Mouse (Mus musculus) forebrain, postnatal 0 days (tissue): ENCODE measurements around the gene Mrpl49. TPM values are rescaled to one million over a fixed set of nuclear protein-coding genes. Genes with fewer than 3 reads are reported as not detected.

Source experiments
- ATAC-seq: fragments of 200-750 bp; cut with Nextera tagmentation; 2 replicates; pipeline ENCODE4 v1.8.0; 2017; ENCODE audit warnings: mild to moderate bottlenecking, moderate library complexity
- DNase-seq: peaks from one replicate; pipeline ENCODE4 v3.0.0-alpha.2; 2015
- H3K27ac ChIP-seq: fragments of 300-500 bp; sonication (generic); 2 replicates; pipeline ENCODE4 v1.5.1; 2014; ENCODE audit warnings: low read depth, mild to moderate bottlenecking, antibody characterized with exemption, low read length, moderate library complexity, mixed read lengths
- H3K27me3 ChIP-seq: fragments of 300-500 bp; sonication (generic); 2 replicates; pipeline ENCODE4 v1.6.1; 2014; ENCODE audit warnings: mild to moderate bottlenecking, low read length, mixed read lengths; ENCODE audit not compliant: insufficient read depth
- H3K36me3 ChIP-seq: fragments of 300-500 bp; sonication (generic); 2 replicates; pipeline ENCODE4 v1.6.1; 2014; ENCODE audit warnings: mild to moderate bottlenecking, moderate library complexity; ENCODE audit not compliant: insufficient read depth
- H3K4me1 ChIP-seq: fragments of 300-500 bp; sonication (generic); 2 replicates; pipeline ENCODE4 v1.6.1; 2014; ENCODE audit warnings: antibody characterized with exemption; ENCODE audit not compliant: insufficient read depth
- H3K4me2 ChIP-seq: fragments of 300-500 bp; sonication (generic); 2 replicates; pipeline ENCODE4 v1.6.1; 2014; ENCODE audit warnings: low read depth, mild to moderate bottlenecking, moderate library complexity
- H3K4me3 ChIP-seq: fragments of 300-500 bp; sonication (generic); 2 replicates; pipeline ENCODE4 v1.5.1; 2014; ENCODE audit warnings: low read depth, low read length, mixed read lengths
- H3K9ac ChIP-seq: fragments of 300-500 bp; sonication (generic); 2 replicates; pipeline ENCODE4 v1.6.1; 2014; ENCODE audit warnings: mild to moderate bottlenecking
- H3K9me3 ChIP-seq: fragments of 300-500 bp; sonication (generic); 2 replicates; pipeline ENCODE4 v1.6.1; 2016; ENCODE audit warnings: low read length
- CTCF ChIP-seq: sonication (generic); IDR thresholded peaks from 2 replicates; pipeline ENCODE4 v1.5.1; 2016; ENCODE audit warnings: antibody characterized with exemption, control low read depth, low read depth
- WGBS: fragments of 180-500 bp; shearing (Covaris S2); extraction: QIAGEN DNeasy Blood & Tissue Kit; methylation state at CpG from one replicate; pipeline ENCODE4 v1.1.7; 2014; 5-methylcytosine and 5-hydroxymethylcytosine counted together
- polyA plus RNA-seq: library from polyadenylated mRNA; unstranded; fragments of >200 nt; fragmentation: Nextera tagmentation; extraction: Ambion mirVana; gene quantifications from 2 replicates; pipeline ENCODE4 v1.2.1, GENCODE M21; 2015
- total RNA-seq: library from RNA; depleted of rRNA; stranded (reverse); fragments of >200 nt; gene quantifications from 2 replicates; pipeline ENCODE4 v1.2.3, GENCODE M21; 2014; rRNA removed

Mrpl49 gene
- 47.1 and 50.8 TPM in 2 replicates for total RNA-seq
- 54.4 and 55.7 TPM in 2 replicates for polyA plus RNA-seq

DNA sequence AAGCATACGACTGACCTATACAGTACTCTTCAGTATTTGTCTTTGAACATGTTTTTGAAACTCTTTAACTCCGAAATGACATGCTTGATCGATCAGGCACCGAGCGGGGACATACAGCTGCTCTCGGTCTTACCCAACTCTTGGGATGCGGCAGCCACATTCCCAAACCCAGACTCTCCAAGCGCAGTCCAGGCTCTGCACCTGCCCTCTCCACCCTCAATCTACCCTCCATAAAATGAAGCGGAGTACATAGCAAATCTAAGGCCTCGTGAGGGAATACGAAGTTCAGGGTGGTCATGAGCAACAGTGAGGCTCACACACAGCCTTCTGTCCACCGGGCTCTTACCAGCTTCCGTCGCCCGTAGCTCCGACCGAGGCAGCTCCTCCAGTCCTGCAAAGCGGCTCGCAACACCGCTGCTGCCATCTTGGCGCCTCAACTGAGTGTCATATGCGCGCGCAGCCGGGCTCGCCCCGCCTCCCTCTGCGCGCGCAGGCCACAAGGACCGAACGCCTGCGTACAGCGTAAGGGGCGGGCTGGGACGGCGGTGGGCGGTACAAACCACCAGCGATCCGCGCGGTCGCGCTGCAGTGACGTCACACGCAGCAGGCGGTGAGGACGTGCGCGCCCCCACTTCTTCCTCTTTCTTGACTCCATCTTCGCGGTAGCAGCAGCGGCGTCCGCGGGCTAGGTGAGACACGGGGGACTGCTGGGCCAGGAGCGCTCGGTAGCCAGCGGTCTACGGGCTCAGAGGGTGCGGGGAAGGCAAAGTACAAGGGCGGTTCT lies at the start of gene Mrpl49, which contains the start of gene Fau:
Mrpl49 (minus strand) TSS at position 473 of the 784 bp plus-strand sequence.
Fau (plus strand) TSS at position 532 of the 784 bp plus-strand sequence.
- WGBS = 3% methylated on average over 62 of the region's 63 CpGs

DNA sequence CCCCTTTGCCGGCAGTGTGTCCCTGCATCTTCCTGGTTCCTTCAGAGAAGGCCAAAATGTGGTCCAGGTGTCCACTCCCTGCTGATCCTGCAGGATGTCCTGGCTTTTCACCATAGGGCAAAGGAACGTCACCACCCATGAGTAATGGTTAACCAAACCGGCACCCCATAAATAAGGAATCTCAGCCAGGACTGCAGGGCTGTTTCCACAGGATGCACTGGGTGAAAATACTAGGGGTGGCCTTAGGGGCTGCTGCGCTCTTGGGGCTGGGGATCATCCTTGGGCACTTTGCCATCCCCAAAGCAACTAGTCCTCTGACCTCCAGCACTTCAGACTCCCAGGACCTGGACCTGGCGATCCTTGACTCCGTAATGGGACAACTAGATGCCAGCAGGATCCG lies 48.0 kb upstream of the Mrpl49 start, which contains the start of gene Naaladl1:
Naaladl1 (plus strand) TSS at position 197 of the 400 bp plus-strand sequence.
- Histone ChIP-seq H3K4me3 (no peak within 1 kb of the TSS), H3K9ac (no peak within 1 kb of the TSS), H3K9me3 (no peaks in the 10 kb centered on the region), H3K36me3 (no peaks in the 10 kb centered on the region), H3K27ac (no peak within 1 kb of the TSS), H3K4me1 (no peaks in the 10 kb centered on the region), H3K4me2 (no peak within 1 kb of the TSS), H3K27me3 (no peaks in the 10 kb centered on the region)
- TF ChIP-seq CTCF = no peak
- DNase-seq = no peak
- ATAC-seq = no peak
- WGBS = 89% methylated on average over 7 of the region's 7 CpGs

More for the DNA sequence above, at the start of gene Mrpl49, which contains the start of gene Fau:
- Histone ChIP-seq H3K9ac (peak within 1 kb of the TSS; percentile 94), H3K4me2 (peak within 1 kb of the TSS; percentile 88), H3K27me3 (no peaks in the 10 kb centered on the region), H3K4me3 (peak within 1 kb of the TSS; percentile 91), H3K9me3 (no peaks in the 10 kb centered on the region), H3K27ac (peak within 1 kb of the TSS; percentile 80), H3K4me1 (peaks cover 8% of the 10 kb centered on the region), H3K36me3 (peaks cover 34% of the 10 kb centered on the region)
- TF ChIP-seq CTCF = no peak
- ATAC-seq (peak; percentile 89), DNase-seq (peak; percentile 100)

DNA sequence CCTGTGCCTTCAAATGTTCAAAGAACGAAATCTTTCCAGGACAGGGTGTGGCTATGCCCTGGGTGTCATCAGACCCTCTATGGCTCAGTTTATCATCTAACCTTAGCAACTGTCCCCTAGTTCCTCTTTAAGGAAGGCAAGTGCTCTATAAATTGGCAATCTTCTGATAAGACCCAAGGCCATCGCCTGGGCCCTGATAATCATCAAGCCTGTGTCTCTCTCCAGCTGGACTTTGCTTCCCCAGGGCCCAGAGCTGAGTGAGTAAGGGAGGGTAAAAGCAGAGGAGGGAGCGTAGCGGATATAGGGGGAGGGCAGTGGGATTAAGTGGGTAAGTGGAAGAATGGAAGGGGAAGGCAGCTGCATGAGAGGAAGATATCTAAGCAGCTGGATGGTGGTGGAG lies 46.9 kb upstream of the Mrpl49 start:
- ATAC-seq = no peak
- Histone ChIP-seq H3K4me3 (no peak overlapping the region), H3K9ac (no peak overlapping the region), H3K27me3 (no peaks in the 10 kb centered on the region), H3K4me2 (no peak overlapping the region), H3K4me1 (no peaks in the 10 kb centered on the region), H3K36me3 (no peaks in the 10 kb centered on the region), H3K27ac (no peak overlapping the region), H3K9me3 (no peaks in the 10 kb centered on the region)
- WGBS = 82% methylated on average over 4 of the region's 4 CpGs
- TF ChIP-seq CTCF = no peak
- no peak for DNase-seq

DNA sequence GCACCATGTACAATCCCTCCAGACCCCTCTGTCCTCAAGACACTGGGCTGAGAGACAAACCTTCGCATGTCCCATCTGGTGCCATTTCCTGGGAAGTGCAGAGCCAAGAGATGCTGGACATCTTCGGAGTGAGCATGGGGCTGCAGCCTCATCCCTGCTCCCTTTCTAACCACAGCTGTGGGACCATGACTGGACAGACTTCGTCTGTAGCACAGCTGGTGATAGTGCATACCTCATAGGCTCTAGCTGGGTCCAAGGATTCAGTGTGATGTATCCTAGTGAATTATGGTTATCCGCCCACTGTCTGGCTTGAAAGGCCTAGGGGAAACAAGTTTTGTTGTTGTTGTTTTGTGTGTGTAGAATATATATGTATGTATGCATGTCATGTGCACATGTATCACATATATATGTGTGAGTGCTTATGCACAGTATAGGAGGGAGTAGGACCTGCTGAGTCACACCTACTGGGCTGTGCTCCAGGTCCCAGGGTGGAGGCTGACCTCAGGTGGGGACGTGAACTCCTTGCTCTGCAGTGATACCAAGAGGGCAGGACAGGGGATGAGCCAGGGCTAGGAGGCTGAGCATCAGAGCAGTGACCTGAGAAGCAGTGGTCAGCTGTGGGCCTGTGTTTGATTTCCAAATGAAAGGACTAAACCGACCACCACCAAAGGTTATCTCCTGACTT lies 44.7 kb upstream of the Mrpl49 start:
- no peaks in the 10 kb centered on the region for H3K27me3 ChIP-seq
- WGBS = 77% methylated on average over 6 of the region's 6 CpGs
- H3K4me2 ChIP-seq = no peak overlapping the region
- no peak for DNase-seq
- H3K36me3 ChIP-seq = no peaks in the 10 kb centered on the region
- no peaks in the 10 kb centered on the region for H3K9me3 ChIP-seq
- no peak for TF ChIP-seq CTCF
- no peak overlapping the region for H3K9ac ChIP-seq
- no peak for ATAC-seq
- no peaks in the 10 kb centered on the region for H3K4me1 ChIP-seq
- H3K4me3 ChIP-seq = no peak overlapping the region
- no peak overlapping the region for H3K27ac ChIP-seq

DNA sequence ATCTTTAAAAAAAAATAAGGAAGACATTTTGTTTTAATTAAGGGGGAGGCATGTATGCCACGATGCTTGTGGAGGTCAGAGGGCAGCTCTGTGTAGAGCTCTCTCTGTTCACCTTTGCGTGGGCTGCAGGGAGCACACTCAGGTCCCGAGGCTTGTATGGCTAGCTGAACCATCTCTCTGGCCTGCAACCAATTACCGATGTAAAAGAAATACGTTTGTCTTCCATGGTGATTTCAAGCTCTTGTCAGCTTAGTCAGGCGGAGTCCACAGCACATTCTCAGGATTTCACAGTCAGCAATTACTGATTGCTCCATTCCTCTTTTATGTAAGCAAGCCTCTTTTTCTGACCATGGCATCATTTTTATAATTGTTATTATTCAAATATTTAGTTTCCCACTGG lies 43.6 kb upstream of the Mrpl49 start:
- H3K4me2 ChIP-seq = no peak overlapping the region
- H3K4me3 ChIP-seq = no peak overlapping the region
- WGBS = 71% methylated on average over 6 of the region's 6 CpGs
- DNase-seq (no peak), ATAC-seq (no peak)
- no peaks in the 10 kb centered on the region for H3K36me3 ChIP-seq
- TF ChIP-seq CTCF = no peak
- H3K27ac ChIP-seq = no peak overlapping the region
- H3K9me3 ChIP-seq = no peaks in the 10 kb centered on the region
- no peak overlapping the region for H3K9ac ChIP-seq
- H3K4me1 ChIP-seq = no peaks in the 10 kb centered on the region
- no peaks in the 10 kb centered on the region for H3K27me3 ChIP-seq

DNA sequence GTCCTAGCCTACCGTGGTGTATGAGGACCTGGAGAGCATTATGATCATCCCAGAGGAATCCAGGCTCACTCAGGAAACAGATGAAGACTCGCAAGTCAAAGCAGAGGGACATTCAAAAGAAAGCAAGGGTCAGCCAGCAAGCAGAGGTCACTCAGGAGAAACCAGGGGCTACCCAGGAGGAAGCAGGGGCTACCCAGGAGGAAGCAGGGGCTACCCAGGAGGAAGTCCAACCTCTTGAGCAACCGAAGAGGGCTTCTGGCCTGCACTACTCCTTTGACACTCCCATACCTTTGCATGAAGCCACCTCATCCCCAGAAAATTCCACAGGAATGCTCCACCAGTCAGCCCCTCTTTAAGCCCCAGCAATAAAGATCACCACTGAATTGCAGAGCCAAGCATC lies 40.3 kb upstream of the Mrpl49 start:
- H3K27ac ChIP-seq = no peak overlapping the region
- no peaks in the 10 kb centered on the region for H3K9me3 ChIP-seq
- H3K4me2 ChIP-seq = no peak overlapping the region
- no peak overlapping the region for H3K4me3 ChIP-seq
- DNase-seq (no peak), ATAC-seq (no peak)
- no peaks in the 10 kb centered on the region for H3K36me3 ChIP-seq
- no peaks in the 10 kb centered on the region for H3K27me3 ChIP-seq
- TF ChIP-seq CTCF = no peak
- H3K4me1 ChIP-seq = no peaks in the 10 kb centered on the region
- H3K9ac ChIP-seq = no peak overlapping the region
- 90% methylated on average over 3 of the region's 3 CpGs for WGBS

DNA sequence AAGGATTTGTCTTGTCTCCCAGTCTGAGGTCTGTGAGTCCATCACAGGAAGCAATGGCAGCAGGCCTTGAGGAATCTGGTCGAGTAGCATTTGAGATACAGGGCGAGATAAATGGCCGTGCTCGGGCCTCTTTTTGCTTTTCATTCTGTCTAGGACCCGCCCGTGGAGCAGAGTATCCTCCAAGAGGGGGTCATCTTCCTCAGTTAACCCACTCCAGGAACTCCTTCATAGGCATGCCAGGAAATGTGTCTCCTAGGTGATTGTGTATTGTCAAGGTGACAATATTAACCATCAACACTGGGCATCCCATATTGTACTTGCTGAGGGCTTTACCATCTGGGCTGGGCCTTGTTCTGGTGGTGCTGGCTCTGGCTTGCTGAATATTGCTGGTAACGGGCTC lies 36.5 kb upstream of the Mrpl49 start, which contains the start of gene AC131692.1:
AC131692.1 (plus strand) TSS at position 301 of the 400 bp plus-strand sequence.
- Histone ChIP-seq H3K4me3 (no peak within 1 kb of the TSS), H3K9me3 (no peaks in the 10 kb centered on the region), H3K36me3 (no peaks in the 10 kb centered on the region; the same call in 1 of the 2 replicates), H3K4me2 (no peak within 1 kb of the TSS), H3K27ac (no peak within 1 kb of the TSS), H3K9ac (no peak within 1 kb of the TSS), H3K27me3 (no peaks in the 10 kb centered on the region), H3K4me1 (no peaks in the 10 kb centered on the region)
- TF ChIP-seq CTCF = no peak
- DNase-seq (no peak), ATAC-seq (no peak)
- 92% methylated on average over 7 of the region's 7 CpGs for WGBS
